Mouse (Mus musculus) intestine, postnatal 0 days (tissue): ENCODE data around the gene Ccser2. TPM values are rescaled to one million over a fixed set of nuclear protein-coding genes. Genes with fewer than 3 reads are reported as not detected.

Experiments
- ATAC-seq: fragments of 200-750 bp; cut with Nextera tagmentation; 2 replicates; pipeline ENCODE4 v1.8.0; 2017; ENCODE audit warnings: mild to moderate bottlenecking, moderate TSS enrichment, moderate library complexity
- H3K27ac ChIP-seq: fragments of 300-500 bp; sonication (generic); 2 replicates; pipeline ENCODE4 v1.5.1; 2014; ENCODE audit warnings: mild to moderate bottlenecking, low read depth, low read length, moderate library complexity
- H3K27me3 ChIP-seq: fragments of 300-500 bp; sonication (generic); replicated peaks from 2 replicates; pipeline ENCODE4 v1.6.1; 2014; ENCODE audit warnings: low read length, mixed read lengths; ENCODE audit not compliant: control insufficient read depth, insufficient read depth
- H3K36me3 ChIP-seq: fragments of 300-500 bp; sonication (generic); 2 replicates; pipeline ENCODE4 v1.6.1; 2014; ENCODE audit warnings: mild to moderate bottlenecking, moderate library complexity; ENCODE audit not compliant: control insufficient read depth, insufficient read depth
- H3K4me1 ChIP-seq: fragments of 300-500 bp; sonication (generic); replicated peaks from 2 replicates; pipeline ENCODE4 v1.6.1; 2014; ENCODE audit warnings: antibody characterized with exemption, low read length, mixed read lengths; ENCODE audit not compliant: control insufficient read depth, insufficient read depth
- H3K4me2 ChIP-seq: fragments of 300-500 bp; sonication (generic); replicated peaks from 2 replicates; pipeline ENCODE4 v1.6.1; 2014; ENCODE audit warnings: low read depth, mild to moderate bottlenecking, moderate library complexity
- H3K4me3 ChIP-seq: fragments of 300-500 bp; sonication (generic); 2 replicates; pipeline ENCODE4 v1.5.1; 2014; ENCODE audit warnings: low read depth, low read length
- H3K9ac ChIP-seq: fragments of 300-500 bp; sonication (generic); 2 replicates; pipeline ENCODE4 v1.6.1; 2014; ENCODE audit warnings: mild to moderate bottlenecking, low read depth, low read length
- H3K9me3 ChIP-seq: fragments of 300-500 bp; sonication (generic); 2 replicates; pipeline ENCODE4 v1.6.1; 2016; ENCODE audit warnings: mixed run types; ENCODE audit not compliant: control insufficient read depth
- CTCF ChIP-seq: sonication (generic); IDR thresholded peaks from 2 replicates; pipeline ENCODE4 v1.5.1; 2016; ENCODE audit warnings: low read depth, mild to moderate bottlenecking, control low read depth, antibody characterized with exemption, moderate library complexity
- WGBS: fragments of 180-500 bp; shearing (Covaris S2); extraction: QIAGEN DNeasy Blood & Tissue Kit; methylation state at CpG from one replicate; pipeline ENCODE4 v1.1.7; 2014; 5-methylcytosine and 5-hydroxymethylcytosine counted together
- polyA plus RNA-seq: library from polyadenylated mRNA; unstranded; fragments of >200 nt; fragmentation: Nextera tagmentation; extraction: Ambion mirVana; gene quantifications from 2 replicates; pipeline ENCODE4 v1.2.1, GENCODE M21; 2015

Ccser2 gene
- polyA plus RNA-seq, 1 experiment from 2014 or later: 81.8 TPM

DNA sequence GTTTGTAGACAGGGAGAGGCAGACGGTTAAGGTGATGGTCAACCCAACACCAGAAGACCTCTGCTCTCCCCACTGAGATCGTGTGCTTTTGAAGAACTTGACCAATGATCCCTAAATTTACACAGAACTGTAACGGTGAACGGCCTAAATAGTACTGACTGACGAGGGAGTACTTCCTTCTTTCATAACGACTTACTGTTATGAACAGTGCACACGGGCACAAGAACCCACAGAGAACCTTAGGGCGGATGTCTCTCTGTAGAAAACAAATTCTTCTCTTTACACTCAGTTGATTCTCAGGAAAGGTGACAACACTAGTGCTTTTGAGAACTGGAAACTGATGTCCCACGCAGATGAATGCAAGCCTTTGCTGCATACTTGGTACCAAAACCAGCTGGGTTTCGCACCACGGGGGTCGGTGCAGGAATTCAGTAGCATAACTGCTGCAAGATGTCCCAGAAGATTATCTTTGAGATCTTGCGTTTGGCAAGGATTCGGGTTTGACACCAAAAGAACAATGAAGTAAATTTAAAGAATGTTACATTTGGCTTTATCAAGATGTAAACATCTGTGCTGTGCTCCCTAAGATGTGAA lies 99.7 kb downstream of the Ccser2 start:
- no peak for TF ChIP-seq CTCF
- ATAC-seq: no peak
- Histone ChIP-seq H3K27ac (no peak overlapping the region), H3K4me3 (no peak overlapping the region), H3K4me2 (no peak overlapping the region), H3K36me3 (no peaks in the 10 kb centered on the region), H3K4me1 (no peaks in the 10 kb centered on the region), H3K9me3 (no peaks in the 10 kb centered on the region), H3K9ac (no peak overlapping the region), H3K27me3 (no peaks in the 10 kb centered on the region)
- WGBS: 69% methylated on average over 14 of the region's 14 CpGs

DNA sequence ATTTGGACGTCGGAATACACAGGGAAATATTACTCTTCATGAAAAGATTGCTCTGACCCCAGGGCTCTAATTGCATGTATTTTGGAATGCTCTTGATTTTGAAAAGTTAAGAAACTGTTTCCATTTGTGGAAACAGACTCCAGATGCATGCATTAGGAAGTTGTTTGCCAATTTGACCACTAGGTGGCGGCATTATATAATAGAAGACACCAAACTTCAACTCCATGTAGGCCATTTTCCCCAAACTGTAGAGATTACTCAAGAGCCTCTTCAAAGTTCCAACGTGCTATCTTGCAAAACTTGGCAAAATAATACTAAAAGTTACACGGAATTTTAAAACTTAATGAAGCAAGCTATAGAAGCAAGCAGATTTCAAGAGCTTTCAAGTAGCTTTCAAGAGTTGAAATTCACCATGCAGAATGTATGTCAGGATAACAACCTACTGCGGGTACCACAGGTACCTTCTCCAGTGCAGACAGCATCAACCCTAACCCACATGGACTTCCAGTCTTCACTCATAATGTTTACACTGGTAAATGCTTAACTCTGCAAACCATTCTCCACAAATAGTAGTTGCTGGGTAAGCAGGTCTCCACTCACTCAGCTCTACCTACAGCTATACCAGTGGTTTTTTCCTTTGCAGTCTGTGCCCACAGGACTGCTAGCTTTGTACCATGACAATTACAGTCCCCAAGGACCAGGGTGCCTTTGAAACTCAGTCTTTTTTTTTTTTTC lies 101.4 kb downstream of the Ccser2 start:
- Histone ChIP-seq H3K9ac (no peak overlapping the region), H3K36me3 (no peaks in the 10 kb centered on the region), H3K4me3 (no peak overlapping the region), H3K4me1 (no peaks in the 10 kb centered on the region), H3K9me3 (no peaks in the 10 kb centered on the region), H3K27me3 (no peaks in the 10 kb centered on the region), H3K27ac (no peak overlapping the region), H3K4me2 (no peak overlapping the region)
- TF ChIP-seq CTCF: peak; percentile 83
- ATAC-seq: no peak
- WGBS: 17% methylated on average over 6 of the region's 6 CpGs

DNA sequence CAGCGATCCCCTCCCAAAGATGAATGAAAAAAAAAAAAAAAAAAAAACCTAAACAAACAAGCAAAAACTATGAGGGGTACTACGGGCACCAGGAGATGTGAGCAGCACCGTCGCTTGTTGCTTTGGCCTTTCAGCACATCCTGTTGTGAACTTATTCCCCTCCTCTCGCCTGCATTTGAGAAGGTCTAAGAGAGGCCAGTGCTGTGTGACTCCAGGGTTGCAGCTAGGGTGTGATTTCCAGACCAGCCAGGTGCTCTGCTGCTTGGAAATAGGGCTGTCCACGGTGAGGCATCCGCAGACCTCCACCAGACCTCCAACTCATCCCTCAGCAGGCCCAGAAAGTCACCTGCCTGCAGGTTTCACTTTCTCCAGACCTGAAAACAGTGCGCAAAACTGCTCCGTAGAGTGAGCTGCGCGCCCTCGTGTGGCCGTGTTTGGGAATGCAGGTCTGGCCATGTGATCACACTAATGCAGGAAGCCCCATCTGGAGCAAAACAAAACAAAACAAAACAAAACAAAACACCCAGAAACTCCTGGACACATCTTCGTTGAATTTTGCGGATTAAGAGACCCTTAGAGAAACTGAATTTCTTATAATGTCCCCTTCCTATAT lies 104.6 kb downstream of the Ccser2 start:
- Histone ChIP-seq H3K9me3 (no peaks in the 10 kb centered on the region), H3K27ac (no peak overlapping the region), H3K4me1 (no peaks in the 10 kb centered on the region), H3K4me2 (peak overlapping the region; percentile 61), H3K4me3 (peak overlapping the region; percentile 18; the same call in 1 of the 2 replicates), H3K27me3 (no peaks in the 10 kb centered on the region), H3K36me3 (no peaks in the 10 kb centered on the region), H3K9ac (no peak overlapping the region)
- WGBS: 23% methylated on average over 15 of the region's 15 CpGs
- TF ChIP-seq CTCF: peak; percentile 96
- ATAC-seq: peak; percentile 66

DNA sequence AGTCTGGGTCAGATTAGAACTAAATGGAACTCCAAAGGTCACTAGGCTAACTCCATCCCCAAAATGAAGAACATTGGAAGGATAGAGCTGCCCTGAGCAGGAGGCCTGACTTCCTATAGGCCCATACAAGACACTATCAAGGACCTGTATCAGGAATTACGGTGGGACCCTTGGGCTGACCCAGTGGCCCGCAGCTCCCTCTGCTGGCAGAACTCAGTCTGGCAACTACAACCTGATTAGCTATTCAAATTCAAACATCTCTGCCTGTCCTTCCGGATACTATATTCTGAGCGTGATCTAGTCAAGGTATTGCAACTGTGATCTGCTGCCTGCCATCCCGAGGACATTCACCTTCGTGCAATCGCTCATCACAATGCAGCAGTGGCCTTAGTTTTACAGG lies 106.2 kb downstream of the Ccser2 start:
- Histone ChIP-seq H3K4me3 (no peak overlapping the region), H3K27me3 (no peaks in the 10 kb centered on the region), H3K9me3 (no peaks in the 10 kb centered on the region), H3K36me3 (no peaks in the 10 kb centered on the region), H3K27ac (no peak overlapping the region), H3K4me2 (no peak overlapping the region), H3K9ac (no peak overlapping the region), H3K4me1 (no peaks in the 10 kb centered on the region)
- 0 out of 2 replicates have a peak, but pooled peaks have one; percentile 9 for ATAC-seq
- 24% methylated on average over 7 of the region's 7 CpGs for WGBS
- peak; percentile 81 for TF ChIP-seq CTCF

DNA sequence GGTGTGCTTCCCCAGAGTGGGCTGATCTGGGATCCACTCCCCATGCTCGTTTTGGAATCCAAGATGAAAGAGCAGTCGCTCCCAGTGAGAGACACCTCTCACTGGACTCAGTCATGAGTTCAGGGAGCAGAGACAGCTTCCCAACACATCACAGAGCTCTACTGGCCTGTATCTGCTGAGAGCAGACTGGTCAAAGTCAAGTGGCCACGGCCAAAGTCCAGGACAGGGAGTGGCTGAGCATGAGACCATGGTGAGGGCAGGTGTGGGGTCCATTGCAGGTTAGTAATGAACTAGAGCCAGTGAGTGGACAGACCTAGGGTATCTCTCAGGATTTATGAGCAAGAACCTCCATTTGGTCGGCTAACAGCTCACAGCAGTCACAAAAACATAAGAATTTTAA lies 109.6 kb downstream of the Ccser2 start:
- Histone ChIP-seq H3K9ac (no peak overlapping the region), H3K27ac (no peak overlapping the region), H3K27me3 (no peaks in the 10 kb centered on the region), H3K4me2 (no peak overlapping the region), H3K36me3 (no peaks in the 10 kb centered on the region), H3K4me1 (no peaks in the 10 kb centered on the region), H3K4me3 (no peak overlapping the region), H3K9me3 (no peaks in the 10 kb centered on the region)
- ATAC-seq: no peak
- no peak for TF ChIP-seq CTCF
- WGBS: 61% methylated on average over 4 of the region's 4 CpGs

DNA sequence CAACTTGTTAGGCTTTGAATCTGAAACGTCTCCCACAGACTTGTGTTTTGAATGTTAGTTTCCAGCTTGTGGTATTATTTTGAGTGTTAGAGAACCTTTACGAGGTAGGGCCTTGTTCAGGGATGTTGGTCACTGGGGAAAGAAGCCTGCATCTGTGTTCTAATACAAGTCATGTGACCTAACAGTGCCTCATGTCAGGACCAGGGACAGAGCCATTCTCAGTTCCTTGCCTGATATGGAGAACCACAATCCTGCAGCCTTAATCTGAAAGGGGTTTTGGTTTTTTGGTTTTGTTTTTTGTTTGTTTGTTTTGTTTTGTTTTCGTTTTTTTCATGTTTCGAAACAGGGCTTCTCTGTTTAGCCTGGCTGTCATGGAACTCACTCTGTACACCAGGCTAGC lies 115.6 kb downstream of the Ccser2 start:
- no peaks in the 10 kb centered on the region for H3K36me3 ChIP-seq
- H3K27ac ChIP-seq: no peak overlapping the region
- H3K9ac ChIP-seq: no peak overlapping the region
- no peaks in the 10 kb centered on the region for H3K4me1 ChIP-seq
- no peak for TF ChIP-seq CTCF
- H3K4me2 ChIP-seq: no peak overlapping the region
- H3K9me3 ChIP-seq: no peaks in the 10 kb centered on the region
- no peak for ATAC-seq
- H3K27me3 ChIP-seq: no peaks in the 10 kb centered on the region
- H3K4me3 ChIP-seq: no peak overlapping the region
- 56% methylated on average over 4 of the region's 4 CpGs for WGBS
